Mouse (Mus musculus): ENCODE data around the gene Pakap. TPM values are rescaled to one million over a fixed set of nuclear protein-coding genes. Genes with fewer than 3 reads are reported as not detected.

Gene Pakap
- polyA plus RNA-seq, 1 experiment from 2014 or later = 1.4 TPM

- H3K9me3 ChIP-seq (replicated peaks) = no peaks in the 10 kb centered on the region
- no peaks in the 10 kb centered on the region for H3K4me1 ChIP-seq (replicated peaks)
- no peak overlapping the region for H3K4me3 ChIP-seq (replicated peaks)
- H3K4me2 ChIP-seq = no peak overlapping the region
- H3K27me3 ChIP-seq = no peaks in the 10 kb centered on the region
- no peak for ATAC-seq (ENCODE audit: insufficient read depth)
- no peak overlapping the region for H3K9ac ChIP-seq
- no peaks in the 10 kb centered on the region for H3K36me3 ChIP-seq (replicated peaks)
- no peak overlapping the region for H3K27ac ChIP-seq (replicated peaks)
- WGBS (ENCODE audit: insufficient replicate concordance) = 60% methylated on average over 5 of the region's 5 CpGs
Measured at GRCm38 (mm10) chr4:57626921-57627320, 58.9 kb downstream of the Pakap start.

GRCm38 (mm10) chr4:57632386-57632785 is 64.4 kb downstream of the Pakap start:
- H3K4me1 ChIP-seq (replicated peaks) = no peaks in the 10 kb centered on the region
- H3K27me3 ChIP-seq = no peaks in the 10 kb centered on the region
- H3K4me3 ChIP-seq (replicated peaks) = no peak overlapping the region
- ATAC-seq (ENCODE audit: insufficient read depth) = no peak
- H3K9me3 ChIP-seq (replicated peaks) = no peaks in the 10 kb centered on the region
- H3K4me2 ChIP-seq = no peak overlapping the region
- 59% methylated on average over 5 of the region's 5 CpGs for WGBS (ENCODE audit: insufficient replicate concordance)
- no peak overlapping the region for H3K27ac ChIP-seq (replicated peaks)
- H3K9ac ChIP-seq = no peak overlapping the region
- H3K36me3 ChIP-seq (replicated peaks) = no peaks in the 10 kb centered on the region

- H3K9ac ChIP-seq = no peak overlapping the region
- no peak overlapping the region for H3K27ac ChIP-seq (replicated peaks)
- no peak overlapping the region for H3K4me3 ChIP-seq (replicated peaks)
- no peak for ATAC-seq (ENCODE audit: insufficient read depth)
- H3K27me3 ChIP-seq = no peaks in the 10 kb centered on the region
- no peak overlapping the region for H3K4me2 ChIP-seq
- WGBS (ENCODE audit: insufficient replicate concordance) = 80% methylated on average over 7 of the region's 7 CpGs
- no peaks in the 10 kb centered on the region for H3K4me1 ChIP-seq (replicated peaks)
- no peaks in the 10 kb centered on the region for H3K9me3 ChIP-seq (replicated peaks)
- no peaks in the 10 kb centered on the region for H3K36me3 ChIP-seq (replicated peaks)
Measured at GRCm38 (mm10) chr4:57633052-57633451, 65.1 kb downstream of the Pakap start.

GRCm38 (mm10) chr4:57634956-57635355 is 67.0 kb downstream of the Pakap start:
- 29% methylated on average over 1 of the region's 1 CpGs for WGBS (ENCODE audit: insufficient replicate concordance)
- Histone ChIP-seq H3K36me3 (replicated peaks) (no peaks in the 10 kb centered on the region), H3K4me1 (replicated peaks) (no peaks in the 10 kb centered on the region), H3K9ac (no peak overlapping the region), H3K9me3 (replicated peaks) (no peaks in the 10 kb centered on the region), H3K27me3 (no peaks in the 10 kb centered on the region), H3K27ac (replicated peaks) (no peak overlapping the region), H3K4me2 (no peak overlapping the region), H3K4me3 (replicated peaks) (no peak overlapping the region)
- no peak for ATAC-seq (ENCODE audit: insufficient read depth)

GRCm38 (mm10) chr4:57636782-57637482 is 69.0 kb downstream of the Pakap start:
- no peak overlapping the region for H3K4me2 ChIP-seq
- H3K27ac ChIP-seq (replicated peaks) = no peak overlapping the region
- H3K4me3 ChIP-seq (replicated peaks) = no peak overlapping the region
- 65% methylated on average over 9 of the region's 9 CpGs for WGBS (ENCODE audit: insufficient replicate concordance)
- H3K27me3 ChIP-seq = no peaks in the 10 kb centered on the region
- no peaks in the 10 kb centered on the region for H3K36me3 ChIP-seq (replicated peaks)
- ATAC-seq (ENCODE audit: insufficient read depth) = no peak
- H3K4me1 ChIP-seq (replicated peaks) = no peaks in the 10 kb centered on the region
- no peaks in the 10 kb centered on the region for H3K9me3 ChIP-seq (replicated peaks)
- no peak overlapping the region for H3K9ac ChIP-seq

- peak overlapping the region; percentile 10; the same call in 1 of the 2 replicates for H3K4me2 ChIP-seq
- 22% methylated on average over 24 of the region's 24 CpGs for WGBS (ENCODE audit: insufficient replicate concordance)
- no peak overlapping the region for H3K4me3 ChIP-seq (replicated peaks)
- no peaks in the 10 kb centered on the region for H3K27me3 ChIP-seq
- no peak overlapping the region for H3K27ac ChIP-seq (replicated peaks)
- no peaks in the 10 kb centered on the region for H3K9me3 ChIP-seq (replicated peaks)
- ATAC-seq (ENCODE audit: insufficient read depth) = no peak
- H3K9ac ChIP-seq = no peak overlapping the region
- no peaks in the 10 kb centered on the region for H3K4me1 ChIP-seq (replicated peaks)
- no peaks in the 10 kb centered on the region for H3K36me3 ChIP-seq (replicated peaks)
Measured at GRCm38 (mm10) chr4:57637636-57638386, 69.8 kb downstream of the Pakap start.

- H3K27ac ChIP-seq (replicated peaks) = no peak overlapping the region
- ATAC-seq (ENCODE audit: insufficient read depth) = no peak
- H3K4me2 ChIP-seq = no peak overlapping the region
- no peaks in the 10 kb centered on the region for H3K27me3 ChIP-seq
- no peaks in the 10 kb centered on the region for H3K36me3 ChIP-seq (replicated peaks)
- H3K4me1 ChIP-seq (replicated peaks) = no peaks in the 10 kb centered on the region
- no peaks in the 10 kb centered on the region for H3K9me3 ChIP-seq (replicated peaks)
- H3K4me3 ChIP-seq (replicated peaks) = no peak overlapping the region
- H3K9ac ChIP-seq = no peak overlapping the region
- WGBS (ENCODE audit: insufficient replicate concordance) = 58% methylated on average over 9 of the region's 9 CpGs
Measured at GRCm38 (mm10) chr4:57638941-57639340, 71.0 kb downstream of the Pakap start.

GRCm38 (mm10) chr4:57640222-57640621 is 72.2 kb downstream of the Pakap start:
- no peaks in the 10 kb centered on the region for H3K27me3 ChIP-seq
- no peaks in the 10 kb centered on the region for H3K9me3 ChIP-seq (replicated peaks)
- H3K4me3 ChIP-seq (replicated peaks) = no peak overlapping the region
- H3K36me3 ChIP-seq (replicated peaks) = no peaks in the 10 kb centered on the region
- H3K4me2 ChIP-seq = no peak overlapping the region
- H3K27ac ChIP-seq (replicated peaks) = no peak overlapping the region
- no peak overlapping the region for H3K9ac ChIP-seq
- no peak for ATAC-seq (ENCODE audit: insufficient read depth)
- WGBS (ENCODE audit: insufficient replicate concordance) = 6% methylated on average over 7 of the region's 7 CpGs
- no peaks in the 10 kb centered on the region for H3K4me1 ChIP-seq (replicated peaks)

- Histone ChIP-seq H3K27me3 (no peaks in the 10 kb centered on the region), H3K36me3 (replicated peaks) (no peaks in the 10 kb centered on the region), H3K4me1 (replicated peaks) (no peaks in the 10 kb centered on the region), H3K9ac (no peak overlapping the region), H3K9me3 (replicated peaks) (no peaks in the 10 kb centered on the region), H3K4me3 (replicated peaks) (no peak overlapping the region), H3K27ac (replicated peaks) (no peak overlapping the region), H3K4me2 (no peak overlapping the region)
- WGBS (ENCODE audit: insufficient replicate concordance) = 64% methylated on average over 3 of the region's 3 CpGs
- ATAC-seq (ENCODE audit: insufficient read depth) = no peak
Measured at GRCm38 (mm10) chr4:57640971-57641370, 73.0 kb downstream of the Pakap start.

- Histone ChIP-seq H3K27me3 (no peaks in the 10 kb centered on the region), H3K4me3 (replicated peaks) (no peak overlapping the region), H3K9me3 (replicated peaks) (no peaks in the 10 kb centered on the region), H3K36me3 (replicated peaks) (no peaks in the 10 kb centered on the region), H3K4me1 (replicated peaks) (no peaks in the 10 kb centered on the region), H3K4me2 (no peak overlapping the region), H3K9ac (no peak overlapping the region), H3K27ac (replicated peaks) (no peak overlapping the region)
- ATAC-seq (ENCODE audit: insufficient read depth) = no peak
- 58% methylated on average over 1 of the region's 1 CpGs for WGBS (ENCODE audit: insufficient replicate concordance)
Measured at GRCm38 (mm10) chr4:57650994-57651393, 83.0 kb downstream of the Pakap start.

GRCm38 (mm10) chr4:57651547-57651946 is 83.6 kb downstream of the Pakap start:
- H3K4me2 ChIP-seq = no peak overlapping the region
- H3K36me3 ChIP-seq (replicated peaks) = no peaks in the 10 kb centered on the region
- H3K4me3 ChIP-seq (replicated peaks) = no peak overlapping the region
- H3K27me3 ChIP-seq = no peaks in the 10 kb centered on the region
- 73% methylated on average over 8 of the region's 8 CpGs for WGBS (ENCODE audit: insufficient replicate concordance)
- H3K4me1 ChIP-seq (replicated peaks) = no peaks in the 10 kb centered on the region
- no peak overlapping the region for H3K9ac ChIP-seq
- H3K27ac ChIP-seq (replicated peaks) = no peak overlapping the region
- H3K9me3 ChIP-seq (replicated peaks) = no peaks in the 10 kb centered on the region
- no peak for ATAC-seq (ENCODE audit: insufficient read depth)

Measured in liver, embryonic 15.5 days (tissue).